Mouse (Mus musculus) hindbrain, postnatal 0 days (tissue): ENCODE results near the gene Rpsa. TPM values are rescaled to one million over a fixed set of nuclear protein-coding genes. Genes with fewer than 3 reads are reported as not detected.
"Not testable (repeated sequence)": the region's sequence is repeated elsewhere in the genome, so short reads cannot be mapped to it uniquely, and the experiment has no call there.

Source experiments
- ATAC-seq: fragments of 200-750 bp; cut with Nextera tagmentation; 2 replicates; pipeline ENCODE4 v1.8.0; 2017; ENCODE audit warnings: mild to moderate bottlenecking, moderate TSS enrichment, moderate library complexity
- DNase-seq: peaks from one replicate; pipeline ENCODE4 v3.0.0-alpha.2; 2015; ENCODE audit warnings: low spot score
- H3K27ac ChIP-seq: fragments of 300-500 bp; sonication (generic); 2 replicates; pipeline ENCODE4 v1.5.1; 2014; ENCODE audit warnings: mild to moderate bottlenecking
- H3K27me3 ChIP-seq: fragments of 300-500 bp; sonication (generic); 2 replicates; pipeline ENCODE4 v1.6.1; 2014; ENCODE audit warnings: low read length, mixed read lengths; ENCODE audit not compliant: insufficient read depth
- H3K36me3 ChIP-seq: fragments of 300-500 bp; sonication (generic); 2 replicates; pipeline ENCODE4 v1.6.1; 2014; ENCODE audit warnings: low read length, mixed read lengths; ENCODE audit not compliant: insufficient read depth
- H3K4me1 ChIP-seq: fragments of 300-500 bp; sonication (generic); 2 replicates; pipeline ENCODE4 v1.6.1; 2014; ENCODE audit warnings: antibody characterized with exemption, low read length, mixed read lengths; ENCODE audit not compliant: insufficient read depth
- H3K4me2 ChIP-seq: fragments of 300-500 bp; sonication (generic); 2 replicates; pipeline ENCODE4 v1.6.1; 2014; ENCODE audit warnings: low read depth, mild to moderate bottlenecking, low read length, moderate library complexity, mixed read lengths
- H3K4me3 ChIP-seq: fragments of 300-500 bp; sonication (generic); 2 replicates; pipeline ENCODE4 v1.5.1; 2014; ENCODE audit warnings: low read length
- H3K9ac ChIP-seq: fragments of 300-500 bp; sonication (generic); replicated peaks from 2 replicates; pipeline ENCODE4 v1.6.1; 2014; ENCODE audit warnings: mild to moderate bottlenecking, low read length, moderate library complexity, mixed read lengths
- H3K9me3 ChIP-seq: fragments of 300-500 bp; sonication (generic); 2 replicates; pipeline ENCODE4 v1.6.1; 2016; ENCODE audit warnings: low read length, mixed read lengths
- CTCF ChIP-seq: IDR thresholded peaks from 2 replicates; pipeline ENCODE4 v1.5.1; 2016; ENCODE audit warnings: antibody characterized with exemption, control low read depth, low read depth
- WGBS: fragments of 180-500 bp; shearing (Covaris S2); extraction: QIAGEN DNeasy Blood & Tissue Kit; methylation state at CpG from one replicate; pipeline ENCODE4 v1.1.7; 2014; 5-methylcytosine and 5-hydroxymethylcytosine counted together
- polyA plus RNA-seq: library from polyadenylated mRNA; unstranded; fragments of >200 nt; fragmentation: Nextera tagmentation; extraction: Ambion mirVana; gene quantifications from 2 replicates; pipeline ENCODE4 v1.2.1, GENCODE M21; 2015
- total RNA-seq: library from RNA; depleted of rRNA; stranded (reverse); fragments of >200 nt; gene quantifications from 2 replicates; pipeline ENCODE4 v1.2.3, GENCODE M21; 2014

Rpsa gene
- total and polyA plus RNA-seq, 2 experiments from 2014 or later, result 912 to 1,545 TPM

GRCm38 (mm10) chr9:120098682-120099081, 28.8 kb upstream of the Rpsa start:
- DNase-seq (peak; percentile 88), ATAC-seq (peak; percentile 70)
- Histone ChIP-seq H3K4me3 (no peak overlapping the region), H3K27me3 (no peaks in the 10 kb centered on the region), H3K4me2 (no peak overlapping the region), H3K9ac (no peak overlapping the region), H3K9me3 (no peaks in the 10 kb centered on the region), H3K36me3 (no peaks in the 10 kb centered on the region), H3K27ac (no peak overlapping the region), H3K4me1 (no peaks in the 10 kb centered on the region)
- WGBS, result 21% methylated on average over 7 of the region's 7 CpGs
- peak; percentile 90 for TF ChIP-seq CTCF

DNA sequence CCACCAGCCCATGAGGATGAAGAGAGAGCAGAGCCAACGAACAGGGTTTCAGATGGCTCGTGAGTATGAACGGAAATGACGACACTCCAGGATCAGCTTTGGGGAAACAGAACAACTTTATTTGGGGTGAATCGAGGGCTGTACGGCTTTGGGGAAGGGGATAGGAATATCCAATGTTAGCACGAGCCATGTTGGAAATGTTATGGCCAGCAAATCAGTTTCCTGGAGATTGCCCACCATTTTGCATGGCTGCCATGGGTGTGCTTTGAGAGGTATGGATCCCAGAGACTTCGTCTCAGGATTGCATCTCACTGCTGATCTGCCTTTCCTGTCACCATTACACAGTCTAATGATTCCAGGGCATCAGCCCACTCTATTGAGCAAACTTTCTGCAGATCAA, 28.2 kb upstream of the Rpsa start:
- H3K27ac ChIP-seq, result no peak overlapping the region
- H3K4me1 ChIP-seq, result no peaks in the 10 kb centered on the region
- no peak overlapping the region for H3K4me3 ChIP-seq
- no peak overlapping the region for H3K4me2 ChIP-seq
- H3K9ac ChIP-seq, result no peak overlapping the region
- DNase-seq, result no peak
- no peak for ATAC-seq
- 90% methylated on average over 8 of the region's 8 CpGs for WGBS
- no peak for TF ChIP-seq CTCF
- no peaks in the 10 kb centered on the region for H3K27me3 ChIP-seq
- no peaks in the 10 kb centered on the region for H3K36me3 ChIP-seq
- no peaks in the 10 kb centered on the region for H3K9me3 ChIP-seq

DNA sequence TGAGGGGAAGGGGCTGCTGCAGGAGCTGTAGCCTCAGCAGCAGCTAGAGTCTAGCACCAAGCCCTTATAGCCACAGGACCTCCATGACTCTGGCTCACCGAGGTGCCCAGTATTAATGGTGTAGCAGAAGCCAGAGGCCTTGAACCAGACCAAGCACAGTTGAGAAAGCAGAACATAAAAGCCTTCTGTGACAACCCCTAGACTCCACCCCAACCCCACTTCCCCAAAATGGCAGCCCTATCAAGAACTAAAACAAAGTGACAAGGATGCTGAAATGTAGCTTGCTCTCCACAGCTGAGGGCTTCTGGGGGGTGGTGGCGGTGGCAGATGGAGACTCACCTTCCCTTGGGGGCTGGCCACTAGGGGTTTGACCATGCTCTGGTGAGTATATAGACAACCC, 26.3 kb upstream of the Rpsa start:
- Histone ChIP-seq H3K9me3 (no peaks in the 10 kb centered on the region), H3K27me3 (no peaks in the 10 kb centered on the region), H3K27ac (no peak overlapping the region), H3K9ac (no peak overlapping the region), H3K36me3 (no peaks in the 10 kb centered on the region), H3K4me1 (no peaks in the 10 kb centered on the region), H3K4me3 (no peak overlapping the region), H3K4me2 (no peak overlapping the region)
- WGBS, result 95% methylated on average over 2 of the region's 2 CpGs
- TF ChIP-seq CTCF, result no peak
- no peak for ATAC-seq
- DNase-seq, result no peak

- not testable (repeated sequence) for H3K36me3 ChIP-seq, H3K4me3 ChIP-seq, H3K27ac ChIP-seq, H3K9ac ChIP-seq, H3K4me2 ChIP-seq, H3K4me1 ChIP-seq, H3K27me3 ChIP-seq, ATAC-seq, H3K9me3 ChIP-seq, DNase-seq
- 95% methylated on average over 12 of the region's 12 CpGs for WGBS
Observed at GRCm38 (mm10) chr9:120108953-120109352, 18.5 kb upstream of the Rpsa start.

DNA sequence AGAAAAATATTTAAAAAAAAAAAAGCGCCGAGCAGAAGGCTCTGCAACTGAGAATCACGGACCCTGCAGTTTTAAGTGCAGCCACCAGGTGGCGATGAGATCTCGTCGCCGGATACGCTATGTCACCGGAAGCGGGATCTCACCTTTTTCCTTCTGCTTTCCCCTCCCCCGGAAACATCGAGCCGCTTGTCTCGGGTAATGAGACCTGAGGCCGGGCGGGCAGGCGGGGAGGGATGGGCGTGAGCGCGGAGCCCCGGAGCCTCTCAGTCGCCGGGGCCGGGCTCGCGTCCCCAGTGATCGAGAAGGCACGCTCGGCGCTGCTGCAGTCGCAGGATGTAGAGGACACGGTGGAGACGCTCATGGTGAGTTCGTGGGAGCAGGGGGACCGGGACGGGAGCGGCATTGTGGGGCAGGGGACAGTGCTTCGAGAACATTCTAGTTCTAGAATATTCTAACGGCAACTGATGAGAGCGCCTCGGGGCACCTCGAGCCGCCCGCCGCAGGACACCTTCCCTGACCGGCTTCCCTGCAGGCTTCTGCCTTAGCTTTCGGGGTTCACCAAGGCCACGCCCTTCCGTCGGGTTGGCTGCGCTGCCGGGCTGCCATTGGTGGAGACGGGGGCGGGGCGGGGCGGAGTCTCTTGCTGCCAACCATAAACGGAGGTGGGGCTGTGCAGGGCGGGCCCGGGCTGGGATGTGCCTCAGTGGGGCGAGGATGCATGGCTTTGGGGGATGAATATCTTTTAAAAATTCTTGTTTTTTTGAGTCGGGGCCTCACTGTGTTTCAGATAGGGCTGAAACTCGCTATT, 17.1 kb upstream of the Rpsa start, which contains the start of gene Slc25a38:
Slc25a38 (plus strand) TSS at position 164 of the 808 bp plus-strand sequence.
- under 1% methylated on average over 62 of the region's 62 CpGs for WGBS
- Histone ChIP-seq H3K36me3 (no peaks in the 10 kb centered on the region), H3K27ac (peak within 1 kb of the TSS; percentile 97), H3K27me3 (no peaks in the 10 kb centered on the region), H3K9me3 (no peaks in the 10 kb centered on the region), H3K4me2 (peak within 1 kb of the TSS; percentile 68), H3K9ac (peak within 1 kb of the TSS; percentile 80), H3K4me1 (peaks cover 5% of the 10 kb centered on the region; the same call in 1 of the 2 replicates), H3K4me3 (peak within 1 kb of the TSS; percentile 90)
- peak; percentile 81 for TF ChIP-seq CTCF
- DNase-seq, result peak; percentile 97
- ATAC-seq, result peak; percentile 98

DNA sequence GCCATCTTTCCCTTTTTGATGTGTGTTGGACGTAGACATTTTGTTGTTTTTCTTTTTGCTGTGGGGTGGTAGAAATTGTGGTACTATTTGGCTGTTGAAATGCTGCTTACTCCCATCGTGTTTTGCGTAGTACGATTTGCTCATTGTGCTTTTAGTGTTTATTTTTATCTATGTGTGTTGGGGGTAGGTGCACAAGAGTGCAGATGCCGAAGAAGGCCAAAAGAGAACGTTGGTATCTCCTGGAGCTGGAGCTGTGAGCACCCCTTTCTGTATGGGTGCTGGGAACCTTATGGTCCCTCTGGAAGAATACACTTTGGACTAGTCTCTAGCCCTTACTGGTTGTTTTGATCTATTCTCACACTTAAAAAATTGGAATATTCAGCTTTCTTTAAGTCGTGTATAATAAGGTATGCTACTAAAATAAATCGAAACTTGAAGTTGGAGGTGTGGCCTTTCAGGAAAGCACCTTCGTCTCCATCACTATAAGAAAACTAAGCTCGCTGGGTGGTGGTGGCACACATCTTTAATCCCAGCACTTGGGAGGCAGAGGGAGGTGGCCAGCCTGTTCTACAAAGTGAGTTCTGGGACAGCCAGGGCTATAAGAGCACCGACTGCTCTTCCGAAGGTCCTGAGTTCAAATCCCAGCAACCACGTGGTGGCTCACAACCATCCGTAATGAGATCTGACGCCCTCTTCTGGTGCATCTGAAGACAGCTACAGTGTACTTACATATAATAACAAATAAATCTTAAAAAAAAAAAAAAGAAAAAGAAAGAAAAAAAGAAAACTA, 16.1 kb upstream of the Rpsa start:
- H3K9ac ChIP-seq, result peak overlapping the region; percentile 80
- ATAC-seq, result no peak
- no peak for TF ChIP-seq CTCF

More for the DNA sequence above, 16.1 kb upstream of the Rpsa start:
- no peaks in the 10 kb centered on the region for H3K36me3 ChIP-seq
- H3K27ac ChIP-seq, result peak overlapping the region; percentile 97
- H3K9me3 ChIP-seq, result no peaks in the 10 kb centered on the region
- 78% methylated on average over 15 of the region's 15 CpGs for WGBS
- no peaks in the 10 kb centered on the region for H3K27me3 ChIP-seq
- peak overlapping the region; percentile 68 for H3K4me2 ChIP-seq
- peaks cover 5% of the 10 kb centered on the region; the same call in 1 of the 2 replicates for H3K4me1 ChIP-seq
- DNase-seq, result no peak
- H3K4me3 ChIP-seq, result peak overlapping the region; percentile 90
